Mouse (Mus musculus) hindbrain, embryonic 15.5 days (tissue): ENCODE data around the gene Hist2h2bb. TPM values are rescaled to one million over a fixed set of nuclear protein-coding genes. Genes with fewer than 3 reads are reported as not detected.
"Not testable (repeated sequence)": the region's sequence is repeated elsewhere in the genome, so short reads cannot be mapped to it uniquely, and the experiment has no call there.

Experiments
- ATAC-seq: fragments of 200-750 bp; cut with Nextera tagmentation; 2 replicates; pipeline ENCODE4 v1.8.0; 2017; ENCODE audit warnings: low read depth, moderate number of reproducible peaks, moderate TSS enrichment; ENCODE audit not compliant: low FRiP score
- H3K27ac ChIP-seq: fragments of 300-500 bp; sonication (generic); replicated peaks from 2 replicates; pipeline ENCODE4 v1.5.1; 2015; ENCODE audit warnings: mild to moderate bottlenecking, inconsistent platforms
- H3K27me3 ChIP-seq: fragments of 300-500 bp; sonication (generic); 2 replicates; pipeline ENCODE4 v1.6.1; 2015; ENCODE audit warnings: control low read depth, inconsistent platforms
- H3K36me3 ChIP-seq: fragments of 300-500 bp; sonication (generic); 2 replicates; pipeline ENCODE4 v1.6.1; 2015; ENCODE audit warnings: control low read depth, inconsistent platforms
- H3K4me1 ChIP-seq: fragments of 300-500 bp; sonication (generic); replicated peaks from 2 replicates; pipeline ENCODE4 v1.6.1; 2015; ENCODE audit warnings: control low read depth, inconsistent platforms
- H3K4me2 ChIP-seq: fragments of 300-500 bp; sonication (generic); 2 replicates; pipeline ENCODE4 v1.6.1; 2015; ENCODE audit warnings: moderate library complexity, mild to moderate bottlenecking, inconsistent platforms
- H3K4me3 ChIP-seq: fragments of 300-500 bp; sonication (generic); 2 replicates; pipeline ENCODE4 v1.5.1; 2015; ENCODE audit warnings: mild to moderate bottlenecking, inconsistent platforms
- H3K9ac ChIP-seq: fragments of 300-500 bp; sonication (generic); 2 replicates; pipeline ENCODE4 v1.6.1; 2015; ENCODE audit warnings: inconsistent platforms
- H3K9me3 ChIP-seq: fragments of 300-500 bp; sonication (generic); 2 replicates; pipeline ENCODE4 v1.6.1; 2016; ENCODE audit warnings: control low read depth, inconsistent platforms
- whole genome bisulfite sequencing: fragments of 180-500 bp; shearing (Covaris S2); methylation state at CpG from one replicate; pipeline ENCODE4 v1.1.7; 2015; 5-methylcytosine and 5-hydroxymethylcytosine counted together
- polyA plus RNA-seq: library from polyadenylated mRNA; unstranded; fragments of >200 nt; fragmentation: Nextera tagmentation; extraction: Ambion mirVana; gene quantifications from 2 replicates; pipeline ENCODE4 v1.2.1, GENCODE M21; 2015

Hist2h2bb gene
- polyA plus RNA-seq, 1 experiment from 2014 or later, result 3.0 TPM

GRCm38 (mm10) chr3:96245003-96245886 lies 24.3 kb upstream of the Hist2h2bb start, which contains the start of gene Hist2h2aa1:
Gene Hist2h2aa1, plus strand, starts transcription at chr3:96245497.
- H3K9me3 ChIP-seq, result not testable (repeated sequence)

DNA sequence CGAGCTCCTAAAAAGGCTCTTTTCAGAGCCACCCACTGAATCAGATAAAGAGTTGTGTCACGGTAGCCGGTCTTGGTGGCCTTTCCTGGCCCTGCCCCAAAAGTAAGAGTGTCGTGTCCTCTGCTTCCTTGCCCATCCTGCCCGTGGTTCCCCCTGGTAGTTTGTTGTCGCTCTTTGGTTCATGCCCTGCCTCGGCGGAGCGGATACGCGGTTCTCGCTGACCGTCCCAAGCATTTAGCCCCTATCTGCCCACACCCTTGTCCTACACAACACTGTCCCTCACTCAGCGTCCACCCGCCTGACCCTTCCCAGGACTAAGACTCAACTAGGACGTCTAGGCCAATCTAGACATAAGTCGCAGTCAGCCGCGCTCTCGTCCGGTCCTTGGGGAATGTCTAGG lies 23.5 kb upstream of the Hist2h2bb start:
- Histone ChIP-seq H3K4me2 (peak overlapping the region; percentile 48), H3K4me3 (peak overlapping the region; percentile 34), H3K27ac (peak overlapping the region; percentile 70; the same call in 1 of the 2 replicates), H3K4me1 (peaks cover 20% of the 10 kb centered on the region)
- not testable (repeated sequence) for ATAC-seq, H3K36me3 ChIP-seq, H3K27me3 ChIP-seq, H3K9me3 ChIP-seq, H3K9ac ChIP-seq
- 0% methylated on average over 9 of the region's 21 CpGs for WGBS

More at GRCm38 (mm10) chr3:96245003-96245886, 24.3 kb upstream of the Hist2h2bb start, which contains the start of gene Hist2h2aa1:
- H3K4me2 ChIP-seq, result peak within 1 kb of the TSS; percentile 71
- H3K27me3 ChIP-seq, H3K36me3 ChIP-seq: not testable (repeated sequence)
- peak within 1 kb of the TSS; percentile 98 for H3K27ac ChIP-seq
- under 1% methylated on average over 27 of the region's 88 CpGs for WGBS
- peak; percentile 94 for ATAC-seq
- H3K9ac ChIP-seq, result peak within 1 kb of the TSS; percentile 73
- peak within 1 kb of the TSS; percentile 50 for H3K4me3 ChIP-seq
- H3K4me1 ChIP-seq, result peaks cover 26% of the 10 kb centered on the region

DNA sequence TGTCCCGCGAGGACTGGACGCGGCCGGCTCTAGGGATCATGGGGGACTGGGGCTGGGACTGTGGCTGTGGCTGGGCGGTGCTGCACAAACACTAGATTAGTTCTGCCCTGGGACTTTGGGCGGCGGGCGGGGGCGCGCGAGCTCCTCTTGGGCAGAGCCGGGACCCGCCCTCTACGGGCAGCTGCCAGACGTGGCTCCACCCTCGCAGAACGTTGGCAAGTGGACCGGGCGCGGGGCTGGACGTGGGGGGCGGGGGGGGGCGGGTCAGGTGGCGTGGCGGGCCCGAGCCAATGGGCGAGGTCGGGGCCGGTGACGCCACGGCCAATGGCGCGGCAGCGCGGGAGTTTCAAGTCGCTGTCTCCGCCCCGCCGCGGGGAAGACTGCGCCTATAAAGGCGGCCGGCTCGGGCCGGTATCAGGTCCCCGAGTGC lies 23.1 kb upstream of the Hist2h2bb start, which contains the start of gene Hist2h3c1:
TSS of gene Hist2h3c1 (plus strand) at position 259 of the 430 bp plus-strand sequence.
- 0% methylated on average over 1 of the region's 47 CpGs for whole genome bisulfite sequencing
- peak within 1 kb of the TSS; percentile 70; the same call in 1 of the 2 replicates for H3K27ac ChIP-seq
- H3K4me1 ChIP-seq, result peaks cover 18% of the 10 kb centered on the region
- peak within 1 kb of the TSS; percentile 49 for H3K4me2 ChIP-seq
- not testable (repeated sequence) for H3K36me3 ChIP-seq, H3K9me3 ChIP-seq, H3K27me3 ChIP-seq
- peak; percentile 91 for ATAC-seq
- peak within 1 kb of the TSS; percentile 33; the same call in 1 of the 2 replicates for H3K9ac ChIP-seq
- H3K4me3 ChIP-seq, result peak within 1 kb of the TSS; percentile 34

DNA sequence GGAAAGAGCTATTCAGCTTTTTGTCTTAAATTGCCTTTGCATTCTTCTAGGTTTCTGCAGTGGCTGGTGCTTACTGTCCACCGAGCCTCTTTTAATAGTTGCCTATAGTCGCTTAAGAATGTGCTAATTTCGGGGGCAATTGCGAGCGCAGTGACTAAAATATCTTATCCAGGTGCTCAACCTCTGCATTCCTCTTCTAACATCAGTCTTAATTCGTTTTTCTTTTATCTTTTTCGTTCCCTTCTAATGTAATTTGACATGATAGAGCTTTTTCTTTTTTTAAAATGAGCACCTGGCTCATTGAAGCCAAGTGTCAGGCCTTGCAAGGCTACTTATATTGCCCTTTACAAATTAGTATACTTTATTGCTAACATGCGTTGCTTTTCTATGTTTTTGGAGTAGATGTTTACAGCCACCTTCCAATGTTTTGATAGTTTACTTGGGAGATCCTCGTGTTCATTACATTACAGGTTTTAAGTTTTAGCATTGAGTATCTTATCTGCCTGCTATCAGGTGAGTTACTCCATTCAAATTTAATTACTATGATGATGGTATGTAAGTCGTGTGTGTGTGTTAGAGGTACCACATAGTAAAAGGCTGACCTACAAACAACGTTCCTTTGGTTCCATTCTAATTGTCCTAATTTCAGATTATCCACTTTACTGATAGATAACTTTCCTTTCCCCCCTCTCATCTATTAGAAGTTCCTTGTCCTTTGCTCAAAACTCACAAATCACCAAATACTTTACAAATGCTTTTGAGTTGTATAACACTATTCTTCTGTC lies 22.0 kb upstream of the Hist2h2bb start:
- no peaks in the 10 kb centered on the region for H3K36me3 ChIP-seq
- 6% methylated on average over 11 of the region's 11 CpGs for WGBS
- H3K9me3 ChIP-seq, result no peaks in the 10 kb centered on the region
- peak overlapping the region; percentile 49 for H3K4me2 ChIP-seq
- H3K27me3 ChIP-seq, result no peaks in the 10 kb centered on the region
- H3K27ac ChIP-seq, result no peak overlapping the region
- peak overlapping the region; percentile 29 for H3K4me3 ChIP-seq
- H3K9ac ChIP-seq, result peak overlapping the region; percentile 33; the same call in 1 of the 2 replicates
- peaks cover 18% of the 10 kb centered on the region for H3K4me1 ChIP-seq
- no peak for ATAC-seq

- WGBS, result 55% methylated on average over 6 of the region's 6 CpGs
These were observed 21.2 kb upstream of the Hist2h2bb start for GRCm38 (mm10) chr3:96248141-96249033.

GRCm38 (mm10) chr3:96249034-96249345 lies 20.6 kb upstream of the Hist2h2bb start:
- H3K4me3 ChIP-seq, result no peak overlapping the region
- no peaks in the 10 kb centered on the region for H3K36me3 ChIP-seq
- H3K27ac ChIP-seq, result no peak overlapping the region
- H3K27me3 ChIP-seq, result no peaks in the 10 kb centered on the region
- no peaks in the 10 kb centered on the region for H3K9me3 ChIP-seq
- WGBS, result 57% methylated on average over 4 of the region's 4 CpGs
- no peak overlapping the region for H3K4me2 ChIP-seq
- no peak for ATAC-seq
- no peak overlapping the region for H3K9ac ChIP-seq
- H3K4me1 ChIP-seq, result peaks cover 18% of the 10 kb centered on the region

More at GRCm38 (mm10) chr3:96248141-96249033, 21.2 kb upstream of the Hist2h2bb start:
- ATAC-seq, result no peak
- no peak overlapping the region for H3K27ac ChIP-seq
- no peaks in the 10 kb centered on the region for H3K27me3 ChIP-seq
- H3K36me3 ChIP-seq, result no peaks in the 10 kb centered on the region
- no peak overlapping the region for H3K9ac ChIP-seq
- peaks cover 18% of the 10 kb centered on the region for H3K4me1 ChIP-seq
- H3K4me3 ChIP-seq, result no peak overlapping the region
- no peaks in the 10 kb centered on the region for H3K9me3 ChIP-seq
- peak overlapping the region; percentile 49 for H3K4me2 ChIP-seq

DNA sequence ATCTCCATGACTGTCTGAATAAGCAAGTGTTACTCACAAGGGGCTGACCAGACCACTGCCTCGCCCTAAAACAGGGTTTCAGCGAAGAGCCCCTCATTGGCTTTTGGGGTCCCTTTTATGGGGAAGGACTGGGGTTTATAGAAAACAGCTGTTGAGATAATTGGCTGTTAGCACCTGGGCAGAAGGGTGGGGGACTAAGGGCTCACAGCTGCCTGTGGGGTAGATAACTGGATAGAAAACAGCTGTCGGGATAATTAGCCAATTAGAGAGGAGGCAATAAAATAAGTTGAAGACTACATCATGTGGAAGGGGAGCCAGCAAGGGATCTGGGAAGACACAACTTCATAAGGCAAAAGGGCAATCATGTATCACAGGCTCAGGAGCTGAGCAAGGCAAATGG lies 18.7 kb upstream of the Hist2h2bb start:
- no peak overlapping the region for H3K4me2 ChIP-seq
- 82% methylated on average over 3 of the region's 3 CpGs for WGBS
- H3K27ac ChIP-seq, result no peak overlapping the region
- no peaks in the 10 kb centered on the region for H3K36me3 ChIP-seq
- no peak for ATAC-seq
- peaks cover 8% of the 10 kb centered on the region for H3K4me1 ChIP-seq
- H3K9me3 ChIP-seq, result no peaks in the 10 kb centered on the region
- no peaks in the 10 kb centered on the region for H3K27me3 ChIP-seq
- no peak overlapping the region for H3K4me3 ChIP-seq
- no peak overlapping the region for H3K9ac ChIP-seq

GRCm38 (mm10) chr3:96251787-96252186 lies 17.8 kb upstream of the Hist2h2bb start:
- no peaks in the 10 kb centered on the region for H3K36me3 ChIP-seq
- WGBS, result 91% methylated on average over 3 of the region's 3 CpGs
- no peak overlapping the region for H3K4me3 ChIP-seq
- no peak for ATAC-seq
- no peak overlapping the region for H3K9ac ChIP-seq
- no peaks in the 10 kb centered on the region for H3K9me3 ChIP-seq
- no peak overlapping the region for H3K27ac ChIP-seq
- H3K4me2 ChIP-seq, result no peak overlapping the region
- no peaks in the 10 kb centered on the region for H3K27me3 ChIP-seq
- H3K4me1 ChIP-seq, result peaks cover 8% of the 10 kb centered on the region

- Histone ChIP-seq H3K4me3 (no peak overlapping the region), H3K4me2 (no peak overlapping the region), H3K27me3 (no peaks in the 10 kb centered on the region), H3K4me1 (no peaks in the 10 kb centered on the region), H3K27ac (no peak overlapping the region), H3K9ac (no peak overlapping the region), H3K36me3 (no peaks in the 10 kb centered on the region), H3K9me3 (no peaks in the 10 kb centered on the region)
- peak; percentile 30; the same call in 1 of the 2 replicates for ATAC-seq
- WGBS, result 51% methylated on average over 10 of the region's 10 CpGs
These were observed 14.7 kb upstream of the Hist2h2bb start for GRCm38 (mm10) chr3:96254683-96255355.

- no peak overlapping the region for H3K27ac ChIP-seq
- no peaks in the 10 kb centered on the region for H3K9me3 ChIP-seq
- no peaks in the 10 kb centered on the region for H3K36me3 ChIP-seq
- H3K9ac ChIP-seq, result no peak overlapping the region
- H3K4me3 ChIP-seq, result no peak overlapping the region
- no peak overlapping the region for H3K4me2 ChIP-seq
- WGBS, result 87% methylated on average over 5 of the region's 5 CpGs
- H3K27me3 ChIP-seq, result no peaks in the 10 kb centered on the region
- no peak for ATAC-seq
- peaks cover 2% of the 10 kb centered on the region; the same call in 1 of the 2 replicates for H3K4me1 ChIP-seq
These were observed 13.5 kb upstream of the Hist2h2bb start for GRCm38 (mm10) chr3:96255926-96256593.
